Mouse (Mus musculus) v-Abl transformed pro-B cells (cell line): Measurements from ENCODE around the gene Calcrl.

ENCODE experiments used
- in situ Hi-C, 2 experiments: fragments of 400-800 bp; cut with MboI; formaldehyde crosslinking; loops; one replicate each; pipeline ENCODE4 v1.15.1; 2025; ENCODE audit not compliant: unreplicated experiment in 2 of 2

Calcrl gene

DNA sequence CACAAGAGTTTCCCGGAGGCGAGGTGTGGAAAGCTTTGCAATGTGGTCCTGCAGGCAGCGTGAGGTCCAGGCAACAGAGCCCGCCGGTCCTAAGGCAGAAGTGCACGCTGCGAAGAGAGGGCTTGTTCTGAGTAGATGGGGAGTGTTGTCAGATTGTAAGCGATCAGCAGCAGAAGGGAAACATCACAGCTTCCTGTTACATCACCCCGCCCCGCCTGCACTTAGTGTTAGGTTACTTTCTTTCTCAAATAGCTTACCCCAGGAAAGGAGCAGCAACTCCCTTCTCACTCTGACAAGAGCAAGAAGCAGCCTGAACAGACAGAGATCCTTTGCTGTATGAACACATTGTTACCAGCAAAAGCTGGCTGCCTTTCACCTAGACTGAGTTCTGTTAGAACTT is at the start of gene Calcrl:
Gene Calcrl, minus strand, starts transcription at position 274 of the 400 bp plus-strand sequence.
- in situ Hi-C loops, result loop anchor here (5.0 to 25.0 kb wide), 6 partner anchors 133 to 1088 kb away; partner anchors contain the start of gene Zc3h15 (in 2 of the 2)

DNA sequence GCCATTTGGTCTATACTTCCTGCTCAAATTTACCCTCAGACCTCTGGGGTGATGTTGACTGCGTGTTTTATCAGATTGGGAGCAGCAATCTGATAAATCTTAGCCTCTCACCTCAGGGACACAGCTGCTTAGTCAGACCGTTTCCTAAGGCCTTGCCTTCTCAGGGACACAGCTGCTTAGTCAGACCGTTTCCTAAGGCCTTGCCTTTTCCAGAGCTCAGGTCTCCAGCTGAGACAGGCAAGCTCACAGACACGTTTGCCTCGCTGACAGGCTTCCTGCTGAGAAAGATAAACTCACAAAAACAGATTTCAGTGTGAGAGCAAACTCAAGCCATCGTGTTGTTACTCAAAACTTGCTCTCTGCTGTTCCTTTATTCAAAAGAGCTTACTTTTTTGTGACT is 49.4 kb upstream of the Calcrl start:
- in situ Hi-C loops, result loop anchor here (25.0 kb wide), 1 partner anchor 288 kb away; no protein-coding TSS in a partner anchor

GRCm38 (mm10) chr2:84473941-84474530 is 48.8 kb upstream of the Calcrl start:
- in situ Hi-C loops, result loop anchor here (25.0 kb wide), 1 partner anchor 288 kb away; no protein-coding TSS in a partner anchor

DNA sequence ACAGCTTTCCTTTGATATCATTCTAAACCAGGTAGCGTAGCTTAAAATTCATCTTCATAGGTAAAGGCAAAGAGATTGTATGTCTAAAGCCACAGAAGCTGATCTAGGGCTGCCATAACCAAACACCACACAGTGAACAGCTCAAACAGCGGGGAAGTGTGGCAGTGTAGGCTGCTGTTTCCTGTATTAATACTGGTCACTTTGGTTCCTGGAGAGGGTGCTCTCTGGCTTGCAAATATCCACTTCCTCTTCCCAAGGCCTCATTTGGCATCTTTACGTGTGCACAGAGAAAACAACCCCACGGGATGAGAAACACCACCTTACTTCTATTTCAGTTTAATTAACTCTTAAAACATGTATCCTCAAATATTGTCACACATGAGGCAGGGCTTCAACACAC is 42.2 kb upstream of the Calcrl start:
- in situ Hi-C loops, result loop anchor here (10.0 to 25.0 kb wide), 2 partner anchors 295 to 777 kb away; no protein-coding TSS in a partner anchor

DNA sequence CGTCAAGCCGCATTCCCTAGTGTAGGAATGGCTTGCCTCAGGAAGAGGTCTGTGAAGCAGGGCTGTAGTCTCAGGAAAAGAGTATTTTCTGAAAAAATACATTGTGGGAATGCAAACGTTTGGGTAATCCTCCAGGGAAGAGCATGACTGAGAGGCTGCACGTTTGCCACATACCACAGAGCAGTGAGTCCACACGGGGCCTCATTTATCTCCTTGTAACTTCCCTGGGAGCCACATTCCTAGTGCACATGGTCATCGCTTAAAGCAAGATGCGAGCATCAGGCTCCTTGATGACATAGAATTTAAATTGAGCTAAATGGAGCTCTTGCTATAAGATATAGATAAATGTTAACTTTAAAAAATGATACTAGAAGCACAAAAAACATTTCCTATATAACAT is 39.7 kb upstream of the Calcrl start:
- in situ Hi-C loops, result loop anchor here (10.0 to 25.0 kb wide), 2 partner anchors 297 to 780 kb away; no protein-coding TSS in a partner anchor

- in situ Hi-C loops, result loop anchor here (10.0 to 25.0 kb wide), 2 partner anchors 300 to 782 kb away; no protein-coding TSS in a partner anchor
These were observed 37.2 kb upstream of the Calcrl start for GRCm38 (mm10) chr2:84462411-84462810.

DNA sequence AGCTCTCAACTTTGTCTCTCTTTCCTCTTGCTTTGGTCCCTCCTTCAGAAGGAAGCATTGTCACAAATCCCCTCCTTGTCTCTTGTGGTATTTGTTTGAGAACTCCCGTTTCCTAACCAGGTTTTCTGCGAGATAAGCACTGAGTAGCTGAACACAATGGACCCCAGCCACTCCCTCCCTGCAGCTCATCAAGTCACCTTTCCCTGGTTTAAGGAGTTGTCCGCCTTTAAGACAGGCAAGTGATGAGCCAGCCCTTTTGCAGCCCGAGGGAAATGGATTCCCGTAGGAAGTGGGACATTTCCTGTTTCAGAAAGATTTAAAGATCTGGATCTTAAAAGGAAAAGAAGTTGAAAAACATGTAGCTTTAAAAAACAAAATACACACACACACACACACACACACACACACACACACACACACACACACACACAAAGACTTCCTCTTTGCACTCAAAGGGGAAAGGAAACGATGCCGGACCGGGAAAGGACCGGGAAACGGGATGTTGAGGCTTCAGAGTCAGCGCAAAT is 34.5 kb upstream of the Calcrl start:
- in situ Hi-C loops, result loop anchor here (5.0 to 25.0 kb wide), 4 partner anchors 203 to 785 kb away; no protein-coding TSS in a partner anchor

- in situ Hi-C loops, result loop anchor here (5.0 to 25.0 kb wide), 3 partner anchors 205 to 438 kb away; no protein-coding TSS in a partner anchor
These were observed 32.0 kb upstream of the Calcrl start for GRCm38 (mm10) chr2:84457221-84457620.

DNA sequence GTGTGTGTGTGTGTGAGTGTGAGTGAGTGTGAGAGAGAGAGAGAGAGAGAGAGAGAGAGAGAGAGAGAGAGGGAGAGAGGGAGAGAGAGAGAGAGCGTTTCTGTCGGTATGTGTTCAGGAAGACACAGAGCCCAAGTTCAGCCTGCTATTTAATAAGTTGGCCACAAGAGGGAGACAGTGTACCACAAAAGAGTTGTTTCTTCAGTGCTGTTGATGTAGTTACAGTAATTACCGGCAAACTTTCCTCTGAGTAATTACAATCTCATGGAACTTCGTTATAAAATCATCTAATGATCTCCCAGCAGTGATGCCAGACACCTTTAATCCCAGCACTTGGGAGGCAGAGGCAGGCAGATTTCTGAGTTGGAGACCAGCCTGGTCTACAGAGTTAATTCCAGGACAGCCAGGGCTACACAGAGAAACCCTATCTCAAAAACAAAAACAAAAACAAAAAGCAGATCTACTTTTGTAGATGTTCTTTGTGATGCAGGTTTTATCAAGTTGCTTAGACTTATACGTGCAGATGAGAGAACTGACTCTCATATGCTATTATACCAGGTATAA is 30.1 kb upstream of the Calcrl start:
- in situ Hi-C loops, result loop anchor here (5.0 to 25.0 kb wide), 3 partner anchors 207 to 439 kb away; no protein-coding TSS in a partner anchor

DNA sequence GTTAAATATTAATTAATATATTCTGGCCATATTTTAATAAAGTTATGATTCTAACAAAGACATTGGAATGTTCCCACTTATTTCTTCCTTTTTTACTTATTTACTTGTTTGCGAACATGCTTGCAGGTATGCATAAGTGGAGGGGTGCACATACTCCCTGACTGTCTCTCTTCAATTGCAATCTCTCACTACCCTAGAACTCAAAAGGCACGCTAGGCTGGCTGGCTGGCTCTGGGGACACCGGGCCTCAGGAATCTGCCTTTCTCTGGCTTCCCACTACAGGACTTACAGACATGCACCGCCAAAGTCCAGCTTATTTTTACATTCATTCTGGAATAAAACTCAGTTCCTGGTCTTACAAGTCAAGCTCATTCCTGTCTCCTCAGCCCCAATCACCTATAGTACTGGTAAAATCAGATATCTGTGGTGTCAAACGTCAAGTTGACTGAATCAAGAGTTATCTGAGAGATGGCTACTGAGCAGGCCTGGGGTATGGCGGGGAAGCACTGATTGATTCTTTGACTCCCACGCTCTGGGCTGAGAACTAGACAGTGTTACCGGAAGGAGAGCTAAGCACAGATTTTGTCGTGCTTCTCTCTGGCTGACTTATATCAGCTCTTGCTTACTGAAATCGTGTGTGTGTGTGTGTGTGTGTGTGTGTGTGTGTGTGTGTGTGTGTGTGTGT is 29.5 kb upstream of the Calcrl start:
- in situ Hi-C loops, result loop anchor here (5.0 to 25.0 kb wide), 4 partner anchors 208 to 1108 kb away; no protein-coding TSS in a partner anchor

- in situ Hi-C loops, result loop anchor here (5.0 to 25.0 kb wide), 4 partner anchors 208 to 1108 kb away; no protein-coding TSS in a partner anchor
These were observed 28.8 kb upstream of the Calcrl start for GRCm38 (mm10) chr2:84454051-84454450.

- in situ Hi-C loops, result loop anchor here (25.0 kb wide), 3 partner anchors 433 to 1108 kb away; no protein-coding TSS in a partner anchor
These were observed 20.3 kb upstream of the Calcrl start for GRCm38 (mm10) chr2:84445499-84445898.

DNA sequence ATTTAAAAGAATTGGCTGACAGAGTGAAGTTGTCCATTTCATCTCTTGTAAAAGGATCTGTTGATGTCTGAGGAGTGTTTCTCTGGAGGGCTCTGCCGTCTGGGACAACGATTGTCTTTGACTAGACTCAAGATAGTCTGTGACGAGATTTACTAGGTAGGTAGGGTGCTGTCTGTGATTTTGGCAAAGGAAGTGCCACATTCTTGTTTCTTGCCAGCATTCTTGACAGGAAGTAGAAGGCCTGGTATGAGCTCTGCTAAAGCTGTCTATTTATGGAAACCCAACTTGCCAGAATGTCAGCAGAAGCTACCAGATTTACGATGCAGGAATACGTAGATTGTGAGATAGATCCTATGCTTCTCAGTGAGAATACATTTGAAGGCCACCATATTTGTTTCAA is 16.7 kb upstream of the Calcrl start:
- in situ Hi-C loops, result loop anchor here (25.0 kb wide), 3 partner anchors 430 to 1105 kb away; no protein-coding TSS in a partner anchor

DNA sequence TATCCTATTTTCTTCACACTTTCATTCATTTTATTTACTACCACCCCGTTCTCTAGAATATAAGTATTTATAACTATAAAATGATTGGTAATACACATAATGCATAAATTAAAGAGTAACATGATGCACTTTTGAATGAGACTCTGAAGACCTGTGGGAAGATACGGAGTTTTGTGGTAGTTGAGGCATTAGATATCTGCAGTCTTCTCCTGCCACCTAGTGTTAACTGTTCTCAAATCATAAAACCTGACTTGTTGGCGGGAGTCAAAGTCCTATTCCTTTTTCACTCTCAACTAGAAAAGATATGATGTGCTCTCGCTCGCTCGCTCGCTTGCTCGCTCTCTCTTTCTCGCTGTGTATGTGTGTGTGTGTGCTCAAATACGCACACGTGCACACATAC is 4.5 kb upstream of the Calcrl start:
- in situ Hi-C loops, result loop anchor here (5.0 to 25.0 kb wide), 7 partner anchors 137 to 1092 kb away; partner anchors contain the start of gene Zc3h15 (in 2 of the 2)

- in situ Hi-C loops, result loop anchor here (5.0 to 25.0 kb wide), 6 partner anchors 137 to 1092 kb away; partner anchors contain the start of gene Zc3h15 (in 2 of the 2)
These were observed 3.6 kb upstream of the Calcrl start for GRCm38 (mm10) chr2:84428836-84429235.

- in situ Hi-C loops, result loop anchor here (5.0 to 25.0 kb wide), 6 partner anchors 134 to 1089 kb away; partner anchors contain the start of gene Zc3h15 (in 2 of the 2)
These were observed 1.3 kb upstream of the Calcrl start for GRCm38 (mm10) chr2:84426531-84426930.

- in situ Hi-C loops, result no loop called here
These were observed 8.7 kb downstream of the Calcrl start for GRCm38 (mm10) chr2:84416501-84416900.

- in situ Hi-C loops, result no loop called here
These were observed 15.2 kb downstream of the Calcrl start for GRCm38 (mm10) chr2:84409796-84410592.

GRCm38 (mm10) chr2:84404834-84405233 is 20.4 kb downstream of the Calcrl start:
- in situ Hi-C loops, result no loop called here
